Mouse (Mus musculus) intestine, postnatal 0 days (tissue): ENCODE measurements around the gene Hpcal1. TPM values are rescaled to one million over a fixed set of nuclear protein-coding genes. Genes with fewer than 3 reads are reported as not detected.

Source experiments
- ATAC-seq: fragments of 200-750 bp; cut with Nextera tagmentation; 2 replicates; pipeline ENCODE4 v1.8.0; 2017; ENCODE audit warnings: mild to moderate bottlenecking, moderate TSS enrichment, moderate library complexity
- H3K27ac ChIP-seq: fragments of 300-500 bp; sonication (generic); 2 replicates; pipeline ENCODE4 v1.5.1; 2014; ENCODE audit warnings: mild to moderate bottlenecking, low read depth, low read length, moderate library complexity
- H3K27me3 ChIP-seq: fragments of 300-500 bp; sonication (generic); replicated peaks from 2 replicates; pipeline ENCODE4 v1.6.1; 2014; ENCODE audit warnings: low read length, mixed read lengths; ENCODE audit not compliant: control insufficient read depth, insufficient read depth
- H3K36me3 ChIP-seq: fragments of 300-500 bp; sonication (generic); 2 replicates; pipeline ENCODE4 v1.6.1; 2014; ENCODE audit warnings: mild to moderate bottlenecking, moderate library complexity; ENCODE audit not compliant: control insufficient read depth, insufficient read depth
- H3K4me1 ChIP-seq: fragments of 300-500 bp; sonication (generic); replicated peaks from 2 replicates; pipeline ENCODE4 v1.6.1; 2014; ENCODE audit warnings: antibody characterized with exemption, low read length, mixed read lengths; ENCODE audit not compliant: control insufficient read depth, insufficient read depth
- H3K4me2 ChIP-seq: fragments of 300-500 bp; sonication (generic); replicated peaks from 2 replicates; pipeline ENCODE4 v1.6.1; 2014; ENCODE audit warnings: low read depth, mild to moderate bottlenecking, moderate library complexity
- H3K4me3 ChIP-seq: fragments of 300-500 bp; sonication (generic); 2 replicates; pipeline ENCODE4 v1.5.1; 2014; ENCODE audit warnings: low read depth, low read length
- H3K9ac ChIP-seq: fragments of 300-500 bp; sonication (generic); 2 replicates; pipeline ENCODE4 v1.6.1; 2014; ENCODE audit warnings: mild to moderate bottlenecking, low read depth, low read length
- H3K9me3 ChIP-seq: fragments of 300-500 bp; sonication (generic); 2 replicates; pipeline ENCODE4 v1.6.1; 2016; ENCODE audit warnings: mixed run types; ENCODE audit not compliant: control insufficient read depth
- CTCF ChIP-seq: sonication (generic); IDR thresholded peaks from 2 replicates; pipeline ENCODE4 v1.5.1; 2016; ENCODE audit warnings: low read depth, mild to moderate bottlenecking, control low read depth, antibody characterized with exemption, moderate library complexity
- WGBS: fragments of 180-500 bp; shearing (Covaris S2); extraction: QIAGEN DNeasy Blood & Tissue Kit; methylation state at CpG from one replicate; pipeline ENCODE4 v1.1.7; 2014; 5-methylcytosine and 5-hydroxymethylcytosine counted together
- polyA plus RNA-seq: library from polyadenylated mRNA; unstranded; fragments of >200 nt; fragmentation: Nextera tagmentation; extraction: Ambion mirVana; gene quantifications from 2 replicates; pipeline ENCODE4 v1.2.1, GENCODE M21; 2015

Hpcal1 gene
- 32.3 and 35.4 TPM in 2 replicates for polyA plus RNA-seq

GRCm38 (mm10) chr12:17690564-17691281 lies at the start of gene Hpcal1:
TSS of gene Hpcal1 (plus strand) at chr12:17690856.
- Histone ChIP-seq H3K27me3 (no peaks in the 10 kb centered on the region), H3K9ac (peak within 1 kb of the TSS; percentile 66), H3K4me3 (peak within 1 kb of the TSS; percentile 85), H3K27ac (peak within 1 kb of the TSS; percentile 82), H3K4me1 (peaks cover 8% of the 10 kb centered on the region; the same call in 1 of the 2 replicates), H3K4me2 (peak within 1 kb of the TSS; percentile 96), H3K36me3 (no peaks in the 10 kb centered on the region), H3K9me3 (no peaks in the 10 kb centered on the region)
- no peak for TF ChIP-seq CTCF
- peak; percentile 91 for ATAC-seq
- under 1% methylated on average over 62 of the region's 72 CpGs for whole genome bisulfite sequencing

- H3K4me2 ChIP-seq, result no peak overlapping the region
- no peaks in the 10 kb centered on the region for H3K27me3 ChIP-seq
- H3K36me3 ChIP-seq, result no peaks in the 10 kb centered on the region
- WGBS, result 58% methylated on average over 4 of the region's 4 CpGs
- TF ChIP-seq CTCF, result no peak
- ATAC-seq, result peak; percentile 66
- no peak overlapping the region for H3K27ac ChIP-seq
- H3K9ac ChIP-seq, result no peak overlapping the region
- no peak overlapping the region for H3K4me3 ChIP-seq
- H3K9me3 ChIP-seq, result no peaks in the 10 kb centered on the region
- H3K4me1 ChIP-seq, result no peaks in the 10 kb centered on the region
Measured at GRCm38 (mm10) chr12:17641269-17641668, 49.4 kb upstream of the Hpcal1 start.

- WGBS, result 78% methylated on average over 12 of the region's 12 CpGs
- H3K27ac ChIP-seq, result no peak overlapping the region
- ATAC-seq, result no peak
- no peak overlapping the region for H3K4me2 ChIP-seq
- H3K9me3 ChIP-seq, result no peaks in the 10 kb centered on the region
- H3K4me1 ChIP-seq, result no peaks in the 10 kb centered on the region
- no peaks in the 10 kb centered on the region for H3K27me3 ChIP-seq
- no peak overlapping the region for H3K4me3 ChIP-seq
- no peak overlapping the region for H3K9ac ChIP-seq
- TF ChIP-seq CTCF, result no peak
- no peaks in the 10 kb centered on the region for H3K36me3 ChIP-seq
Measured at GRCm38 (mm10) chr12:17644385-17645222, 46.1 kb upstream of the Hpcal1 start.

GRCm38 (mm10) chr12:17646457-17646856 lies 44.2 kb upstream of the Hpcal1 start:
- H3K27me3 ChIP-seq, result no peaks in the 10 kb centered on the region
- H3K36me3 ChIP-seq, result no peaks in the 10 kb centered on the region
- no peaks in the 10 kb centered on the region for H3K9me3 ChIP-seq
- no peak overlapping the region for H3K9ac ChIP-seq
- H3K4me1 ChIP-seq, result no peaks in the 10 kb centered on the region
- H3K27ac ChIP-seq, result no peak overlapping the region
- H3K4me2 ChIP-seq, result no peak overlapping the region
- H3K4me3 ChIP-seq, result no peak overlapping the region
- WGBS, result 59% methylated on average over 6 of the region's 6 CpGs
- no peak for TF ChIP-seq CTCF
- ATAC-seq, result no peak

GRCm38 (mm10) chr12:17651223-17652095 lies 39.2 kb upstream of the Hpcal1 start:
- Histone ChIP-seq H3K27me3 (no peaks in the 10 kb centered on the region), H3K9ac (no peak overlapping the region), H3K4me1 (no peaks in the 10 kb centered on the region), H3K4me2 (no peak overlapping the region), H3K4me3 (no peak overlapping the region), H3K9me3 (0 out of 2 replicates have a peak, but pooled peaks cover 2% of the 10 kb centered on the region), H3K36me3 (no peaks in the 10 kb centered on the region), H3K27ac (no peak overlapping the region)
- WGBS, result 75% methylated on average over 7 of the region's 7 CpGs
- no peak for ATAC-seq
- TF ChIP-seq CTCF, result no peak
